Mouse (Mus musculus): ENCODE measurements around the gene Sv2c.
"Not testable (repeated sequence)": the region's sequence is repeated elsewhere in the genome, so short reads cannot be mapped to it uniquely, and the experiment has no call there.

Gene Sv2c

DNA sequence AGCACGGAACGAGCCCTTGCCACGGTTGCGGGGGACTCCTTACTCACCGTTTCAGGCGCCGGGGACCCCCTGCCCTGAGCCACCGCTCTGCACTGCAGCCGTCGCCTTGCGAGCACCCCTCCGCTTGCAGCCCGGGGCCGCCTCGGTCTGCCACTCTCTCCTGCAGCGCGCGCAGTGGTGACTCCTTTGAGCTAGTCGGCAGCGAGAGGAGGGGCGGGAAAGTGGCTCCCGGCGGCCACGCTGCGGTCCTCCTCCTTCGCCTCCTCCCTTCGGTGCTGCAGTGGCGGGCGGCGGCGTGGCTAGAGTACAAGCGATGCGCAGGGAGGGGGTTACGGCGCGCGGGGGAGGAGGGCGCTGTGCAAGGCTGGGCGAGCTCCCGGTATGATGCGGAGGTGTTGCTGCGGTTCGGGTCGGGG is at the start of gene Sv2c:
Sv2c (minus strand) TSS at position 177 of the 416 bp plus-strand sequence.
- DNase-seq (ENCODE audit: low spot score): peak; percentile 3

DNA sequence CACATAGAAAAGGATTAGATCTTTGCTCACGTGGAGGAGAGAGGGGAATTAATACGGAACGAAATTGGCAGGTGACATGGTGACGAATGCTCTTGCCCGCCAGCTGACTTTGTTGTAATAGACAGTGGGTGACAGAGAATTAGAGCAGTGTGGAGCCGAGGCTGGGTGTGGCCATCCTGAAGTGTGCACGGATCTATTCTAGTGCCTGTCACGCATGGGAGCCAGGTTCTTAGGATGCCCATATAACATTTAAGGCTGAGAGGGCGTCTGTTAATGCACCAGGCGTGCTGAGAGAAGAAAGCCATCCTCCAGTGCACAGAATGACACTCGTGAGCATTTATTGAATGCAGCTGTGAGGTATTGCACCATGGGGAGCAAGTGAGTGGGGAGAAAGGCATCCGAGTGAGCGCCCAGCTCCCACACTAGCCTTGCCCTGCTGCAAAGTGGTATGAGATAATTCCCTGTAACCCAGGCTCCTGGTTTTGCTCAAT is 48.3 kb upstream of the Sv2c start:
- DNase-seq (ENCODE audit: low spot score): no peak

DNA sequence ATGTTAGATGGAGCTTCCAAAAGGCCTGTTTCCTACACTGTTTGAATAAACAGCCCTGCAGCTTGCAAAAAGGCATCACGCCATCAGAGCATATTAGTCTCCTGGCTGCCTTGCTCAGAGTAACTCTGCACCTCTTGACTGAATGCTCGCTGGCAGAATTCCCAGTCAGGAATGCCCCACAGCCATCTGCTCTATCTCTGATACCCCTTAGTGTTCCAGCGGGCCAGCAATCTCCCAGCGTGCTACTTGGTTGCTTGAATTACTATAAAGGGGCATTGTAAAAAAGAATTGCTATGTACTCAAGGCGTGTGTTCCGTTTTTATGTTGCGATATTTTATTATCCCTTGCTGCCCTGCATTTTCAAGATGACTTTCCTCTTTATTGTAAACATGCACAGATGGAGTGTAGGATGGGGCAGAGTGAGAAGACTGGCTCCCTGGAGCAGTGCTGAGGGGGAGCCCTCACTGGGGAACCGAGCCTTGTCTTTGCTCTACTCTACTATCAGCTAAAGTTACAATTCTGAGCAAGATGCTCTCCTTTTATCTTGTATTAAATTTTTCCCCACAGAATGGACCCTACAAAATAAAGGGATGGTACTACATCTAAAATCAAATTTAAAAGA is 43.3 kb upstream of the Sv2c start:
- no peak for DNase-seq (ENCODE audit: low spot score)

DNA sequence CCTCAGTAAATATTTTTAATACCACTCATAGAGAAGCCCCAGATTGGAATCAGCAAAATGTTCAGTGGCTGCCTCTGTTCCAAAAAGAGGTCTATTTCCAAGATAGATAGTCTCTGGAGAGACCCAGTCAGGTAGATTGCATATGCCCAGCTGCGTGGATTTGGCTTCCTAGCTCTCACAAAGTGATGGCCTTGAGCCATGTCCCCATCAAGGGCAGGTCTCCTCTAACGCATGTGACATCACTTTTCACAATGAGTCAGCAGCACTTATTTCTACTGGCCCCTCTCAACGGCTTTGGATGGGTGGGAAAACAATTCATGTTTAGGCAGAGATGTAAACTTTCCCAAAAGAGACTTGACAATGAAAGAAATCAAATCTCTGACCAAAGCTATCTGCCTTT is 41.3 kb upstream of the Sv2c start:
- DNase-seq (ENCODE audit: low spot score): no peak

DNA sequence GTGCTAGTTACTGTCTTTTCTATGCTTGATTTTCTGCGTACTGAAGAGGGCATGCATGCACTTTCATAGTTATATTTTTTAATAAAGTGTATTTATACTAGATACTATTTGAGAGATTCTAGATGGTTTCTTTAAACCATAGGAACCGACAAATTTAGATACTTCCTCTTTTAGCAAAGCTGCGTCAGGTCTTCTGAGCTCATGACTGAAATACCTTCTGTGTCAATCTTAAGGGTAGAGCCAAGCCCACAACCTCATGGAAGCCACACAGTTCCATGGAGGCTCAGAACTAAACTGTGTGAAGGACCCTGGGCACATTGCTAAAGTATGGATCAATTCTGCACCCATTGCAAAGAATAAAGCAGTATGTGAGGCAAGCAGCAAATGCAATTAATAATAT is 39.9 kb upstream of the Sv2c start:
- no peak for DNase-seq (ENCODE audit: low spot score)

DNA sequence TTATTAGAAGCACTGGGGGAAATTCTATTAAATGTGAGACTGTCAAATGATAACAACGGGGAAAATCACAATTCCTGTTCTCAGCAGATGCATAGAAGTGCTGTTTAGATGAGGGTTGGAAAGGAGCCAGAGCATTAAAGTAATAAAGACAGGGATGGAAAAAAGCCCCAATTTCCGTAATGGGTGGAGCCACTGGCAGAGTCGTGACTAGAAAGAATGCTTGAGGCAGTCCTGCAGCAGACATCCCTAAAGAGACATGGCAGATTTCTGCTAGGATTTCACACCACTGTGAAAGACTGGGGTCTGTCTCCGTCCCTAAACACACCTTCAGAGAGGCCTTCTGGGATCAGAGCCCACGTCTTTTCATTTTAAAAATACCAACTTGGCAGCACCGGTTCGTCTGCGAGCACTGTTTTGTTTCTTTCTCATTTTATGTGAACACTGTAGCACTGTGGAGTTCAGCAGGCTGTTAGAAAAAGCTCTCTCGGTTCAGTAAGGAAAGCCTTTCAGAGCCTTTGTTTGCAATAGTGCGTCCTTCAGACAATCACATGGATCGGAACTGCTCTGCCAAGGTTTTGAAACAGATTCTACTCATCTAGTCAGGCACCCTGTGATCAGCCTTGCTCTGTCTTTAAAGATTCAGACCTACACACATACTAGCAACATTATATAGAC is 36.8 kb upstream of the Sv2c start:
- no peak for DNase-seq (ENCODE audit: low spot score)

DNA sequence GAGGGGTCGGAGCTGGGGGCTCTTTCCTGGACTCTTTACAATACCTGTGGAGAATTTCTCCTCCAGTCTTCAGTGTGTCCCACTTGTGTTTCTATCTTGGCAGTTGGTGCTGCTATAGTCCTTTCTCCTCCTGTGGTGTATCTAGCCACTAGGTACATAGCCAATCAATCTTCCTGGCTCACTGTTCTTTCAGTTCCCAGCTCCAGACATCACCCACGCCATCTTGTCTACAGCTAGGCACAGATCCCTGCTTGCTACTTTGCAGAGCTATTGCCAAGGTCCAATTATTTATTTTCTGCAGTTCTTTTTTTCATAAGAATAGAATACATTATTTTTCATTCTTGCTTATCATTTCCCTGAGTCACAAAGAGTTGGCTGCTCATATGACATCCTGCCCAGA is 34.2 kb upstream of the Sv2c start:
- no peak for DNase-seq (ENCODE audit: low spot score)

DNA sequence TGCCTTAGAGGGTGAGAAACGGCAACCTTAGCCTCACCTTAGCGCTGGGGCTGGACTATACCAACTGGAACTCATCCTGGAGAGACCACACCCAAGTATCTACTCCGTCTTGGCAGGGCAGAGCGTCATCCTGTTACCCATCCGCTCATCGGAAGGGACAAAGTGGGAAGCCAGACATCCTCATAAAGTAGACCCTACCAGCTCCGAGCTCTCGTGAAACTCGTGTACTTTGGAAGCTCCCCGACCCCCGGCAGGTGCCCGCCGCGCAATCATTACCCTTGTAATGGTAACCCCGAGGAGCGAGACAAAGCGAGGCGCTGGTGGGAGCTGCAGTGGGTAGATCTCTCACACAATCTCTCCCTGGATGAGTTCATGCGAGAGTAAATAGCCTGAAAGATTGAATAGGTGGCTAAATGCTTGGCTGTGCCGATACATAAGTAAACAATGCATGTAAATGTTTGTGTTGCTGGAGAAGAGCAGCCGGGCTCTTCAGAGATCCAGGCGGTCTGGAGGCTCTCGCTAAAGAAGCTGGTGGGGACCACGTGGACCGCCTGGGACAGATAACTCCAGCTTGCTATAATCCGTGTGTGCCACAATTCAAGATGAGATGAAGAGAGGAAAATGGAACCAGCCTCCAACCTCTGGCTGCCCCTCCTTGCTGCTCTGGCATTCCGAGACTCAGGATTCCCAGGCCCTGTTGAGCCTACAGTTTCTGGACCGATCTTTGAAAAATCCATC is 1.2 kb upstream of the Sv2c start:
- no peak for DNase-seq (ENCODE audit: low spot score)

DNA sequence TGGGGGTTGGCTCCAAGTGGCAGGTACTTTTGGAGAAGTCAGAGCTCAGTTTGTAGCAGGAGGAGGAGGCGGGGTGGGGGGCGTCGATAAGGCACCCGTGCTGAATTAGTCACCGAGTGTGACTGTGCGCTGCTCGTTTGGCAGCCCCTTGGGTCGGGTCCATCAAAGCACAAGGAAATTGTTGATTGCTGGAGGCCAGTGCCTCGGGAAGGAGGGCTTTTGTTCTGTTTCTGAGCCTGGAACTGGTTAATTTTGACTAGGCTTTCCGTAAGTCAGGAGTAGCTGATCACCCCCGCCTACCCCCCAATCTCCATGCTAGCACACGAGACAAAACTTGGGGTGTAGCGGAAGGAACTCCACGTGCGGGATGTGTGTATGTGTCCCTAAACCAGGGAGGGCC is 456 bp upstream of the Sv2c start:
- no peak for DNase-seq (ENCODE audit: low spot score)

DNA sequence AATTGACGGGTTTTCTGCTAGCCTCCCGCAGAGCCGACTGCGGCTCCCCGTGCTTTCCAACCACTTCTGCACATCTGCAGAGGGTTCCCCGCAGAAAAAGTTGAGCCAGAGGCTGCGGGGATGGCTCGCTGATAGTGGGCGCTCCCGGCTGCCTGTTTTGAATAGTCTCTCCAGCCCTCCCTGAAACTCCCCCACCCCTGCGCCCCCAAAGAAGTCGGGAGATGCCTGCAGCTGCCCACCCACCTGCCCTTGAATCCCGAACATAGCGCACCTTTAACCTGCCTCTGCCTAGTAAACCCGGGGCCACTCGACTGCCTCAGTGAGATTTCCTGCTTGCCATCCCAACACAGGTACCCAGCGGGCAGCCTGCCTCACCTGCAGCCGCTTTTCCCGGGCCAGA is 466 bp downstream of the Sv2c start:
- DNase-seq (ENCODE audit: low spot score): no peak

DNA sequence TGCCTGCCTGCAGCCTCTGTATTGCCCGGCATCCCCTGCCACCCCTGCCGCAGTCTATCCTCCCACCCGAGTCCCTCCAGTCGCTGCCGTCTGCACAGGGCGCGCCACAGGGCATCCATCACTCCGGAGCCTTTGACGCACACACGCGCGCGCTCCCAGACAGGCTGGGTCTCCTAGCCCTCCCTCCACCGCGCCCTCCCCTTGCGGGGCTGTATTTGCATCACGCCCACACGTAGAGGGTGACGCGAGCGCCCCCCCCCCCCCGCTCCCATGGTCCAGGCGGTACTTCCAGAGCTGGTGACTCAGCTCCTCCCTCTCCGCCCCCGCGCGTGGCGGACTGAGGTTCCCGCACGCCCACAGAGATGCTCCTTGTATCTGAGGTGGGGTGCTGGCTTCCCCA is 1.3 kb downstream of the Sv2c start:
- no peak for DNase-seq (ENCODE audit: low spot score)

DNA sequence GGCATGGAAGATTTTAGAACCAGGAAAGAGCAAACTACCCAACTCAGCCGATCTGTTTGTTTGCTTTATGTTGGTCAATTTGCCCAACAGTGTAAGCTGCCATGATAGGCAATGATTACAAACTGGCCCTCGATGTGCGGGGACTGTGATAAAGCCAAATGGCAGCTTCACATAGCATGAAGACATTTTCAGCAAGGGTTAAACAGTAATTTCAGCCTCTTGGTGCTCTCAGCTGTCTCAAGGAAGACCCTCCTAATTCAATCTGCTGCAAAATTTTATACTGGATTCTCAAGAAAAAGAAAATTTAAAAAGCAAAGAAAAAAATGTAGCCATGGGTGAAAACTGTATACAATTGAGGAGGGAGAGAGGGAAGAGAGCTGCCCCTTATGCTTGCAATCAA is 3.3 kb downstream of the Sv2c start:
- no peak for DNase-seq (ENCODE audit: low spot score)

DNA sequence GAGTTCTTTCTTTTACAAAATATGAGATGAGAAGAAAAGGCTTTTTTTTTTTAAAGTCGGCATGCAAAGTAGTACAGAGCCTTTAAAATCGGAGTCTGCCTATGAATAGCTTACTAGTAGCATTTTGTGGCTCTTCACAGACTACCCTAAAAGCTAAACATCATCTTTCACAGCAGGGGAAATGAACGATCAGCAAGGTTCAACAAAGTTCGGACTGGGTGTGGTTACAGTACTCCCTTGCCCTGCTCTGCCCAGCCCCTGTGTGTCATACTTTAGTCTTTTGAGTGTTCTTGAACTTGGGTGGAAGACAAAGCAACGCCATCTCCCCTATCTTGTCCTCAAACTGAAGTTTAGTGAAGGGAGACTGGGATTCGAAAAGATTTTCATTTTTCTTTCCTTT is 5.7 kb downstream of the Sv2c start:
- no peak for DNase-seq (ENCODE audit: low spot score)

DNA sequence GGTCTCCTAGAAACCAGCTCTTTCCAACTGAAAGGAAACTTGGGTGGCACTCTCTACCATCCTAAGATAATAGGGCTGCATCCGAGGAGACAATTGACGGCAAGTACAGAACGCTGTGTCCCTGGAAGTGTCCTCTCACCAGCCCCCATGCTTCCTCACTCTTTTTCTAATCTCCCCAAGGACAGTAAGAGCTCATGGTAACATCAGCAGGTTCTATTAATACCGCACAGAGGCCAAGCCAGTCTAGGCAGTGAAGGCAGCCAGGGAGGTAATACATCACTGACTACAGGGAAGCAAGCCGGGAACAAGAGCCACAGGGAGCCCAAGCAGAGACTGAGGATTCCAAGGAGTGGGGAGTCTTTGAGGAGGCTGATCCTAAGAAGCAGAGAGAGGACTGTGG is 7.4 kb downstream of the Sv2c start:
- no peak for DNase-seq (ENCODE audit: low spot score)

DNA sequence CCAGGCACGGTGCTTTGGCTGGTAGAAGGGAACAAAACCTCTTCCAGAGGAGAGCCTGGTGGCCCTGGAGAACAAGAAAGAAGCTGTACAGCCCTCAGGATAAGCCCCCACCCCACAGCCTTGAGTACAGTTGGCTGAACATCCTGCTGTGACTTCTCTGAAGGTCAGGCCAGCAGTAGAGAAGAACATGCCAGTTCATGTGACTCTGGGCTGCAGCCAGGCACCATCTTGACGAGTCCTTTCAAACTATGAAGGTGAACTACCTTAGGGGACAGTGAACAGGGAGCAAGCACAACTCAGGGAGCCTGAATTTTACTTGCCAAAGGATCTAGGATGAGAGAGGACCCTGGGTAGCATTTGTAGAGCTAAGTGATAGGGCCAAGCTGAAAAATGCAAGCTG is 19.7 kb downstream of the Sv2c start:
- DNase-seq (ENCODE audit: low spot score): no peak

DNA sequence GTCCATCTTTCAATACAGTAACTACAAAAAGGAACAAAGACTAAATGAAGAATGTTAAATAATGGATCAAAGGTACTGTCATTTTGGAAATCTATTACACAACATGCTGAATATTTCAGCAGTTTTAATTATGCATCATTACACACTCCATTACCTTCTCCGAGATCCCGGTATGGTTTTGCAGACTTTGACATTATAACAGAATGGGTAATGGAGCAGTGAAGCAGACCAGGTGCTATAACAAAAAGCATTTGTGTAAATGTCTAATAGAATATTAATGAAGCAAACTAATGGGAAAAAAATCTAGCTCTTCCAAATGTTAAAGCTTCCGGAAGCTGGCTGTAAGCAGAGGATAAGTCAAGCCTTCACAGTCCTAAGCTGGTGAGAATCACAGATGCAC is 21.6 kb downstream of the Sv2c start:
- no peak for DNase-seq (ENCODE audit: low spot score)

DNA sequence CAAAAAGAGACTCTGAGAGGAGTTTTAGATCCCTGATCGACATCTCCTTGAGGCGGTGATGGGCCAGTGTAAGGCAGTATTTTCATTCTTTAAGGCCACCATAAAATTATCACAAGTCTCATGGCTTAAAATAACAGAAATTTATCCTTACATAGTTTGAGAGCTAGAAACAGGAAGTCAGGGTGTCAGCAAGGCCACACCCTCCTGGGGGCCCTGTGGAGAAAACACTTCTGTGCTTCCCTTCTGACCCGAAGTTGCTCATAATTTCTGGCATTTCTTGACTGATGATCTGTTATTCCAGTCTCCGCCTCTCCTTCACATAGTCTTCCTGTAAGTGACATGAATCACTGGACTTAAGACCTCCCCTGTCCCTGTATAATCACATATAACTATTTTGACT is 26.0 kb downstream of the Sv2c start:
- no peak for DNase-seq (ENCODE audit: low spot score)

DNA sequence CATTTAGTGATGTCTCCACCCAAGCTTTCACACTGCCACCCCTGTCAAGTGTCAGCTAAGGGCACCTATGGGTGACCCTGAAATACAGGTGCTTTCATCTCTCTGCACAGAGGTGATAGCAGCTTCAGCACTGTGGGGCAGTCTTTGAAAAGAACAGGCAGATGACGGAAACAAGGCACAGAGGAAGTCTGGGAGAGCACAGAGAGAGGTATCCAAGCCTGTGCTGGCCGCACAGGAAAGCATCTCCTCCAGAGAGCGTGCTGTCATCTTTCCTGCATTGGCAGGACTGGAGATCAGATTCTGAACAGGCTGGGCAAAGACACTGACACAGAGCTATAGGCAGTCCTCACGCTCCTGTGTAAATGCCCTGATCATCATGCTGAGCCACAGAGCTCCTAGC is 41.4 kb downstream of the Sv2c start:
- no peak for DNase-seq (ENCODE audit: low spot score)

DNA sequence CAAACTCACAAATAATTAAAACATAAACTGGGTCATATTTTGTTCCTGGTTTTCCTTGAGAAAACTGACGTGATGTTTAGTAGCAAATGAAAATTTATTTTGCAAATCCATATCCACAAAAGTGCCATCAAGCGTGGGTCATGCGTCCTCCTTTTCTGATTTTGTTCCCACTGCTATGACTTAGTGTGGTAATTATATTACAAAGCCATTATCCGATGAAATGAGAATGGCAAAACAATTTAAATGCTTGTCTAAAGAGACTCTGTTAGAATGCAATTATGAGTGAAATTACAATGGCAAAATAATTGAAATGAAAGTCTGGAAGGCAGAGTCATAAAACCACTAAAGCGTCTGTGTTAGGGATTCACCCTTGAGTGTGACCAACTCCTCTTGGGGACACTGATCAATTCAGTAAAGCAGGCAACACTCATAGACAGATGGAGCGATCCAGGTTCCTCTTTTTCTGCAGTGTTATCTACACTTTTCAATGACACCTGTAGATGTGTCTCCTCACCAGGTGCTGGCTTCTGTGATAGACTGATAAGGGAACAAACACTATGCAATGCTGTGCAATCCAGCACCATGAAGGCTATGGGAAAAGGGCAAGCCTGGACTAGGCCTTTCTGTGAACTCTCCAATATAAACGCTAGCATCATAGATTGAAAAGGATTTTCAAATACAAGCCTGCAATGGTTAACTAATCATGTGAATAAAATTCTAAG is 46.6 kb downstream of the Sv2c start:
- no peak for DNase-seq (ENCODE audit: low spot score)

DNA sequence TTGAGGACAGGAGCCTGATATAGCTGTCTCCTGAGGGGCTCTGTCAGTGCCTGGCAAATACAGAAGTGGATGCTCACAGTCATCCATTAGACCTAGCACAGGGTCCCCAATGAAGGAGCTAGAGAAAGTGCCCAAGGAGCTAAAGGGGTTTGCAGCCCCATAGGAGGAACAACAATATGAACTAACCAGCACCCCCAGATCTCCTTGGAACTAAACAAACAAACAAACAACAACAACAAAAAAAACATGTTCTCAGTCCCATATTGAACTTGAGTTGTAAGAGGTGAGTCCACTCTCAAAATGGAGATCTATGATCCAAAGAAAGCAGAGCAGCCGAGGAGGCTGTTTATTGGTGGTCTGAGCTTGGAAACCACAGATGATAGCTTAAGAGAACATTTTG is 50.6 kb downstream of the Sv2c start, which contains the start of gene Gm17190:
Gm17190 (plus strand) TSS at position 301 of the 400 bp plus-strand sequence.
- not testable (repeated sequence) for DNase-seq (ENCODE audit: low spot score)

DNA sequence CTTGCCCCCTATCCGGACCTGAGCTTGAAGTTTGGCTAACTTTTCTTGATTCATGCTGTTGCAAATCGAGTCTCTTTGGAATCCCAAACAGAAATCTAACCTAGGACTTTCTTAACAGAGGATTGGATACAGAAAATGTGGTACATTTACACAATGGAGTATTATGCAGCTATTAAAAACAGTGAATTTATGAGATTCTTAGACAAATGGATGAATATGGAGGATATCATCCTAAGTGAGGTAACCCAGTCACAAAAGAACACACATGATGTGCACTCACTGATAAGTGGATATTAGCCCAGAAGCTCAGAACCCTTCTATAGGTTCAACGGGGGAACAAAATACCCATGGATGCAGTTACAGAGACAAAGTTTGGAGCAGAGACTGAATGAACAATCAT is 51.1 kb downstream of the Sv2c start, which contains the start of gene Gm20075:
Gm20075 (minus strand) TSS at position 101 of the 400 bp plus-strand sequence.
- DNase-seq (ENCODE audit: low spot score): not testable (repeated sequence)

DNA sequence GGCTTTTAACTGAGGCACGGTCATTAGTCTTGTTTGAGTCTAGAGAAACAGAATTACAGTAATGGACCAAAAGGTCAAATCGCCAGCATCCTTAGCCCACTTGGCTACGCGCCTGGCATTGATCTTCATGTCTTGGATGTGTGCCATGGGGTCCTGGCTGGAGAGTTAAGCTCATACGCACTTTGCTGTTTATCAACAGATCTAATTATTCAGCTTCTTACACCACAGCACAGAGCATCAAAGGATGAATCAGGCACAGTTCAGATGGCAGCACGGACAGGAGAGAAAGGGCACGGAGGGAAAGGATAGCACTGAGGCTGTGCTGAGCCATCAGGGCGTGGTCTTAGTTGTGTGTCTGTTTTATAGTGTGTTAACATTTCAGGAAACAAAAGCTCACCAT is 58.8 kb downstream of the Sv2c start:
- no peak for DNase-seq (ENCODE audit: low spot score)

Measured in urinary bladder, postnatal 25 days (tissue).